Mouse (Mus musculus): ENCODE results near the gene Sem1. TPM values are rescaled to one million over a fixed set of nuclear protein-coding genes. Genes with fewer than 3 reads are reported as not detected.

The Sem1 gene
- 63.1 TPM for polyA plus RNA-seq (2014; fragmentation: Illumina TruSeq; extraction: RNeasy Lipid Tissue Mini Kit (QIAGEN cat#74804))

DNA sequence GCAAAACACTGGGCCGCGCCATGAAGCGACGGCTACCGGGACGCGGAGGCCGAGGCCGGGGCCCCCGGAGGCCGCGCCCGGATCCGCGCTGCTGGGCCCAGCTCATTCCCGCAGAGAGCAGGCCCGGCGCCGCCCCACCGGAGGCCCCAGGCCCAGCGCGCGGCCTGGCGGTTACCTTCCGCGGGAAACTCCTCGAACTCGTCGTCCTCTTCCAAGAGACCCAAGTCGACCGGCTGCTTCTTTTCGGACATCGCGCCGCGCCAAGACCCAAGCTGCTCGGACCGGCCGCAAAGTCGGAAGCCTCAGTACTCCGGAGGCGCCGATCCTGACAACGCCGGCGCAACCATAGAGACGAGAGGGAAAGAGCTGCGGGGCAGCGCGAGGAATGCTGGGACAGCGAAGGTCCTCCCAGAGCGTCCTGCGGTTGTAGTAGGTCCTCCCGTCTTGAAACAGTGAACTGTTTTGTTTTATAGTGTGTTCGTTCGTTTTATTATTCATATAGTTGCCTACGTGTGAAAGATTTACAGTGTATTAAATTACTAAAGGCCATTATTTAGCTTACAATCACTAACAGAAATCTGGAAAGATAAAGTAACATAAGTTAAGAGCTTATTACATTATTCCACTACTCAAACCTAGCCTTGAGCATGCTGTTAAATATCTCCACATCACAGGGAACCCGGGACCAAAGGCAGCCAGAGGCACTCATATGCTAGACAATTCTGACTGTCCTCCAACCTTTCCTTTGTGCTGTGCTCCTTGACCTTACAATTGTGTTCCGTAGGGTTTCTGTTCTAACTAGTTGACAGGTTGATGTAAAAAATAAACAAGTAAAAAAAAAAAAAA is at the start of gene Sem1:
Gene Sem1 (minus strand): TSS at position 360 of the 846 bp plus-strand sequence.

